Mouse (Mus musculus): ENCODE results near the gene Fndc5.

Fndc5 gene

DNA sequence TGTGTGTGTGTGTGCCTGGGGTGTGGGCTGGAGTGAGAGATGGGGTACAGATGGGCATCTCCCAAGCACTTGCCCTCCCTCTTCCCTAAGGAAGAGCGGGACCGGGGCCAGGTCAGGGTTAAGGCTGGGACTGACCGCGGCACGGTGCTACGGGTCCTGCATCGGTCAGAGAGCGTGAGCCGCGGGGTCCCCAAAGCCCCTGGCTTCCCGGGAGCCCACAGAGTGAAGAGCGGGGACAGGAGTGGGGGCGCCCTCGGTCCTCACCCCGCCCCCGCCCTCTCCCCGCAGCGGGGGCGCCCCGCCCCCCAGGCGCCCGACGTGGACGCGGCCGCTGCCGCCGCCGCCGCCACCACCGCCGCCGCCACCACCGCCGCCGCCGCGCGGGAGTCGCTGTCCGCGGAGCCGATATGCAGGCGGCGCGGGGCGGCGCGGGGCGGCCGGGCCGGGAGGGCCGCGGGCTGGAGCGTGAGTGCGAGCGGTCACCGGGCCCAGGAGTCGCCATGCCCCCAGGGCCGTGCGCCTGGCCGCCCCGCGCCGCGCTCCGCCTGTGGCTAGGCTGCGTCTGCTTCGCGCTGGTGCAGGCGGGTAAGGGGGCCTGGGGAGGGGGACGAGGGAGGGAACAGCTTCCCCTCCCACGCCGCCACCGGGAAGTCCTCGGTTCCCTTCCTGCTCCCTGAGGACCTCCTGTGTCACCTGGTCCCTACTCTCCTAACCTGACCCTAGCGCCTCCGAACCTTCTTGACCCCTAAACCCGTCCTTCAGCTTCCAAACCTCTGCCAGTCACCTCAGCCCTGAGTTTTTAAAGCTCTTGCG, at the start of gene Fndc5:
Gene Fndc5 (plus strand): TSS at position 421 of the 813 bp plus-strand sequence.
- DNase-seq: peak; percentile 53

DNA sequence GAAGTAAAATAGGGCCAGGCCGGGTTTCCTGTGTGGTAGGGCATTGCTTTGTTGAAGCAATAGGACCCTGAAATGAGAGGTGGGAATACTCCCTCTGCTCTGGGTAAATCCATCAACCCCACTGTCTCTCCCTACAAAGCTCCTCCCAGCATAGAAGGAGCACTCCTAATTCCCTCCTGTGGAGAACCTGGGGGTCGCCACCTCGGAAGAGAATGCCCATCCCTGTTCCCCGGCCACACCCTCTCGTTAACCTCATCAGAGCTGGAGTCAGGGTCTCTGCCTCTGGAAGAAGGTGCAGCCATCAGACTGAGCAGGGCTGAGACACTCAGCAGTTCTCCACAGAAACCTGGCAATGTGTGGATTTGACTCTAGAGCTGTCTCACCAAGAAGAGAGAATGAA, 48.9 kb upstream of the Fndc5 start:
- no peak for DNase-seq

DNA sequence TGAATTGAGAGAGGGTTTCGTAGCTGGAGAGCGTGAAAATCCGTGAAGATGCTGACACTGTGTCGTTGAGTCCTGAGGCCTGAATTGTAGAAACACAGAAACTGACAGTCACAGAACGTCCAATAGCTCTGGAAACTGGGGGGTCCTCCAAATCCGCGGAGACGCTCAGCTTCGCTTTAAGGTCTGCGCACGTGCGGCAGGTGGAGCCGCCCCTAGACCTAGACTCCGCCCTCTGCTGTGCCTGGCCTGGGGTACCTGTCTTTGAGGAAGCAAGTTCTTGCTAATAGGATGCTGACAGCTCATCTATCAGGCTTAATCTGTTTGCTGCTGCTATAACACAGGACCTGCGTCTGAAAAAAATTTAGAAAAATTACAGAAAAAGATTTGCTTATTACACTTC, 41.5 kb upstream of the Fndc5 start:
- no peak for DNase-seq

DNA sequence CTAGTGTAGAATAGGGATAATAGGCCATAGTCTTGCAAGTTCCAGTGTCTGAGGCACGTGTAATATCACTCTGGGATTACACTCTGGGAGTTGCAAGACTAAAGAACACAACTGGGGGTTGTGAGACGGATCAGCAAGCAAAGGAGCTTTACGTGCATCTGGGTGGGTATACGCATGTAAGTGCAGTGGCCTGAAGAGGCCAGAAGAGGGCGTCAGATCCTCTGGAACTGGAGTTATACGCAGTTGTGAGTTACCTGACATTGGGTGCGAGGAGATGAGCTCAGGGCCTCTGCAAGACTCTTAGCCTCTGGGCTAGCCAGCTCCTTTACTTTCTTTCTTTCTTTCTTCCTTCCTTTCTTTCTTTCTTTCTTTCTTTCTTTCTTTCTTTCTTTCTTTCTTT, 39.8 kb upstream of the Fndc5 start:
- DNase-seq: no peak

DNA sequence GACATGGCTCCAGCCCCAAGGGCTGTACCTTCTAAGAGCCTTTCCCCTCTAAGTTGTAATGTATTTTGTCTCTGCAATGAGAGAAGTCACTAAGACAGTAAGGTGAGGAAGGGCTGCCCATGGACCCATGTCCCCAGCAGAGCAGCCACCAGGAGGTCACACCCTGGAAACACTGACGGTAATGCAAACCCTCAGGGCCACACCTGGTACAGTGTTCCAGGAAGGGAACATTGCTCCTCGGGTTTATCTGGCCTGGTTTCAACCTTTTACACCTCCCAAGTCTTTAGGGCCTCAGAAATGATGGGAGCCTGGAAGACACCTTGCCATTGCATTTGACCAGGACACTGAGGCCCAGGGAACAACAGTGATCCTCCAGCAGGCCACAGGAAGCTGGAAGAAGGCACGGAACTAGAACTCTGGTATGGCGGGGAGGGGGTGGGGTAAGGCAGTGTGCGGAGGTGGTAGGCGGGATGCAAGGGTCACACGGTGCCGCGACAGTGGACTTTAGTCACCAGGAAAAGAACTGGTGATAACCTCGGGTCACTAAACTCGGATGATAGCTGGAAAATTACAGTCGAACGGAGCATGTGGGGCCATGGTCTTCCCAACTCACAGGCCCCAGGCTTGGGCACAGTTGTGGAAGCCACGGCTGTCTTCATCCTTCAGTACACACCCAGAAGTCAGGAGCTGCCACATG, 34.5 kb upstream of the Fndc5 start:
- DNase-seq: no peak

DNA sequence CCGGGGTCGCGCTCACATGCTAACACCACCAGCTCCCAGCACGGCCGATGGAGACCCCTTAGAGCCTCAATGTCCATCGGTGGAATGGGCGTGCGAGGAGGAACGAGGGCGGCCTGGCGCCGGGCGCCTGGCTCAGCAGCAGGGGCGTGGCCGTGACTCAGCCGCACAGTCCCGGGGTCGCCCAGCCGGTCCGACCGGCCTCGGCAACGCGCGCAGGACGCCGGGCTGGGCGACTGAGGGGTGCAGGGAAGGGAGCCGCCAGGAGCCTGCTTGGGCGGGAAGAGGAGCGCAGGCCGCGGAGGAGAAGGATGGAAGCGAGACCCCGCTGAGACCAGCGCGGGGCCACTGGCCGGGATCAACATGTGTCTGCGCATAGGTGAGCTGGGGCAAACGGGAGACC, 31.4 kb upstream of the Fndc5 start, which contains the start of gene Tmem54:
Gene Tmem54 (plus strand): TSS at position 193 of the 400 bp plus-strand sequence.
- peak; percentile 55 for DNase-seq

DNA sequence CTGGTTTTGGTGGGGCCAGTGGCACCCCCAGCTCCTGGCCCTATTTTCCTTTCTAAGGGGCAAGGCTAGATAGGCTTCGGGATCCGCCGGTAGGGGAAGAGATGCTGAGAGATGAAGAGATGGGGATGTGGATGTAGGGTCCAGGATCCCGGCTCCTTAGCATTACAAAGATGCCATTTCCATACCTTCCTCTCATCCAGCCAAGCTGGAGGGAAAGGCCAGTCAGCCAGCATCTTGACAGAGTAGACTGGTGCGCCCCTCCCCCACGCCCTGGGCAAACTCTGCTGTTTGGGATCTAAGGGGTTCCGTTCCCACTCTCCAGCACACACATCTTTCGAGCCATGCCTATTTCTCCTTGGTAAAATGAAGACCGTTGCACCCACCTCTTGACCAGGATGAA, 30.7 kb upstream of the Fndc5 start:
- no peak for DNase-seq

DNA sequence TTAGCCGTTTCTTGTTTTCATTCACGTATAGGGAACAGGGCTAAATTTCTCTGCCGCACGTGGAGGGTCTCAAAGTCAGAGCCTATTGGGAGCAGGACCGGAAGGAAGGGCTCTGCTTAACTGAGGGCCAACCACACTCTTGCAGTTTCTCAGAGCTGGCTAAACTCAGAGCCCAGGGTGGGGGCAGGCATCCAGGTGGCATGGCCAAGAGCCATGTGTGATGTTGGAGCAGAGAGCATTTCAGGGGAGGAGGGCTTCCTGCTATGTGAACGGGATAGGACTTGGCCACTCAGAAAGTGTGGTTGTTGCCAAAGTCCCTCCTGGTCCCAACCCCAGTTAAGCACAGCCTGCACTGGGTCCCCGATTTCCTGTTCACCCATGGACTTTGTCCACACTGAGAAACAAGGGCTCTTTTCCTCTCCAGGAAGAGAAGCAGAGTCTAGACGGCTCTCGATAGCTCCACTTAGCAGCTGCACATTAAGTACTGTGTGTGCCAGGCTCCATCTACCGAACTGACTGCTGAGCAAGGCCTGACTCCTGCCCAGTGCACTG, 29.4 kb upstream of the Fndc5 start:
- no peak for DNase-seq

DNA sequence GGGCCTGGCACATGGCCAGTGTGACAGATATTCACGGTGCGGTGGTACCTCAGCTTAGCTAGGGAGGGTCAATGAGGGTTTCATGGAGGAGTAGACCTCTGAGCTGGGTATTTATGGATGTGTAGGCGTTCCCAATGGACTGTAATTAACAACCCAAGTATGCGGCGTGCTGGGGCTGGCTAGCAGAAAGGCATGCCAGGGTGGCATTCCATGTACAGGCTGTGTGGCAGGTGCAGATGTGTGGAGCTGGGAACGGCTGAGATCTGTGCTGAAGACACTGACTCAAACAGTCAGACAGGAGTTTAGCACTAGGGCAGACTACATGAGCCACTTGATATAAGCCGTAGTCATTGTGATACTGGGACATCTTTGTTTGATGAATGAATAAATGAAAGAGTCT, 28.2 kb upstream of the Fndc5 start:
- DNase-seq: no peak

DNA sequence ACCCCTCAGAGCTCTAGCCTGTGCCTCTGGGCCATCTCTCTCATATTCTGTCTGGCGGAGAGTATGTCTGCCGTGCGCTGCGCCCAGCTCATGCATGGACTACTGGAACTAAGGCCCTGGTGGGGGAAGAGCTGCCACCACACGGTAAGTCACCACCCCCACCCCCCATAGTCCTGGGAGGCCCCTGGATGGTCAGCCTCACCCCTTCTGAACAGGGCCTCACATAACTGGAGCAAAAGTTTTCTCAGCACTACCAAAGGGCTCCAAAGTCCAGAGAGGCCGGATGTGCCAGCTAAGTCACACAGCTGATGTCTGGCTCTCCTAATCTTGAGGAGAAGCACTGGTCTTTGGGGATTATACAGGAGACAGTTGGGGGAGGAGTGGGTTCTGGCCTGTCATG, 26.0 kb upstream of the Fndc5 start:
- DNase-seq: no peak

DNA sequence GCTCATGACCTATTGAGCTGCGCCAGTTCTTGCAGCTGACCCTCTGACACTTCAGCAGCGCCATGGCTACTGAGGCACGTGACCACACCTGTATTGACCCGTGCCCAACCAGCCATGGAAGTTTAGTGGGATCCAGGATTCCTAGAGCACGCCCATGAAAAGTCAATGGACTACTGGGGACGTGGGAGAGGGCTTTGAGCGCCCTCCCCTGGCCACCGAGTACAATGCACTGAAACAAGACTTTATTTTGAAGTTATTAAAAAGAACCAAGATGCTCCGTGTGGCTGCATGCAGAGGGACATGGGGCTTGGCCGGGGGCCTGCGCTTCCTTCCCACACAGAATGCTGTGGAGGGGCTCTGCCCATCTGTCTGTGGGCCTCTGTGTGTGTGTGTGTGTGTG, 25.4 kb upstream of the Fndc5 start:
- DNase-seq: no peak

DNA sequence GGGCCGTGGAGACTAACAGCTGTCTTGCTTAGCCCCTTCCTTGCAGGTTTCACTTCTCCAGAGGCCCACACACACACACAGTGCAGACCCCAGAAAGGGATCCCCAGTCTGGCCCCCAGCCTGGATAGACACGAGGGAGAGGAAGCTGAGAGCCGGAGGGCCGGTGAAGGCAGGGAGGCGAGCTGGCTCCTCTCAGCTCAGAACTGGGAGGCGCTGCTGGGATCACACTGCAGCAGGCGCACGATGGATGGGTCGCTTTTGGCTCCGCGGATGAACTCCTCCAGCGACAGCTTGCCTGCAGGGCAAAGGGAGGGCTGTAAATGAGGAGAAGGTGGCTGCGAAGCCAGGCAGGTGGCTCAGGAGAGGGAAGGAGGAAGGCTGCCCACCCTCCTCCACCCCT, 24.6 kb upstream of the Fndc5 start:
- no peak for DNase-seq

DNA sequence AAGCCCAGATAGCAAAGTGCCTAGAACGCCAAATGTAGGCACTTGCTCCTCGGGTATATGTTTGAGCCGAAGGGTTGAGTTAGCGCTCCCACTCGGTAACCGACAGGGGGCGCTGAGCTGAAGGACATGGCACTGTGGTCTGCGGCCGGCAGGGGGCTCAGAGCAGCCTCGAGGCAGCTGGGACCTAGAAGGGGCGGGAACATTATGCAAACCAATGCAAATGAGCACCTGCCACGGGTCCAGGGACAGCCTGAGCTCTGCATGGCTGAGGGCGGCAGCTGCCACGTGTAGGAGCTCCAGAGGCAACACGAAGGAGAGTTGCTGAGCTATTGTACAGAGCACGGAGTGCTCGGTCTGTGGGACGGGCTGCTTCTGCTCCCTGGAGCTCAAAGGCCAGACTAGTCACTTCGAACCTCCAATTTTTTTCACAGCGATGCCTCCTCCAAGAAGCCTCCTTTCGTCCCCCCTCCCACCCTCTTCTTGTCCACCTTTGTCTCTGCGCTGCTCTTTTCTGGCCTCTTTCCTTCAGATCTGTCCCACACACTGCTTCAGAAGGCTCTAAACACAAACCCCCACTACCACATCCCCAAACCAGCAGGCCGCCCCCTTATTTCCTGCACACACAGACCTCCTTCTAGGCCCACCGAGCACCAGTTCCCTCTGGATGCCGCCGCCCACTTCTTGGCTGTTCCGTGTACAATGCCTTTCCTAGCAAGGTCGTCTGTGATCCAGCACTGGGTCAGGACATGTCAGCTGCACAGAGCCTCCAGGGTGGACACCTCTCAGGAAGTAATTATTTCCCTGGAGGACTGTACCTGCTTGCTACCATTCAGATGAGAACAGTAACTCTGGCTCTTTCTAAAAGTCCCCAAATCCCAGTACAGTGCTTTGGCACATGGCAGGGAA, 23.5 kb upstream of the Fndc5 start:
- DNase-seq: peak; percentile 85

DNA sequence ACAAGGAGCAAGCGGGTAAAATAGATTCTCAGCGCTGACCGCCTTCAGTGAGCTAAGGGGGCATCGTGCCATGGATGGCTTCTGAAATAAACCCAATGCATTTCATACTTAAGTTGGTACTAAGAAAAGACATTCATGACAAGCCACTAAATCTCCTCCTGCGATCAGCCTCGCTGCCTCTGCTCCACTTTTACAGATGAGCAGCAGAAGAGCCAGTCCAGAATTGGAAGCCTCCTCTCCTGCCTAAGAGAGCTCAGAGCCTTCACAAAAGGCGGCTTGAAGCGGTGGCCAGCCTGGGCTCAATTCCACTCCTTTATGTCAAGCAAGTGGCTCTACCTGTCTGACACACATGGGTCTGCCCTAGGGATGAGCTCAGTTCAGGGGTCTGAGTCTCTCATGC, 20.1 kb upstream of the Fndc5 start:
- no peak for DNase-seq

DNA sequence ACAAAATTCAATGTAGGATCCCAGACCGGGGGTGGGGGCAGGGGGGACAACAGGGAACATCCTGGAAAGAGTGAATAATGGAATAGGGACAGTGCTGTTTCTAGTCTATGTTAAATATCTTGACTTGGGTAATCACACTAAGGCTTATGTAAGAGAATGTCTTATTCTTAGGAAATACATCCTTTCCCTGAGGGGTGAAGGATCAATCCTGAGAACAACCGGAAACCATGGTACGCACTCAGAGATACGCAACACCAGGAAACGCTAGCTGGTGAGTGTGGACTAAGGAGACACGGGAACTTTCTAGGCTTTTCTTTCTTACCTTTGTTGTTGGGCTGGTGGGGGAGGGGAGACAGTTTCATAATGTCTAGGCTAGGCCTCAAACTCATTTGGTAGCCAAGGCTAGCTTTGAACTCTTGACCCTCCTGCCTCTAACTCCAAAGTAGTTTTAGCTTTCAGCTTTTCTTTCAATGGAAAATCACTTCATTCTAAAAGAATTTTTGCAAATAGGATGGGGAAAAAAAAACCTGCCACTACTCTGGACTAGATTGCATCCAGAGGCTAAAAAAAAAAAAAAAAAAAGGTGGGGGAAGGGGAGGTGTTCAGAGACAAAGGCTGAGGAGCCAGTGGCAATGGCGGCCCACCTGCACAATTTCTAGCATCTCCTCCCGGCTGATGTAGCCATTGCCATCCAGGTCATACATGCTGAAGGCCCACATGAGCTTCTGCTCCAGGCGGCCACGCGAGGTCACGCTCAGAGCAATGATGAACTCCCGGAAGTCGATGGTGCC, 18.9 kb upstream of the Fndc5 start:
- DNase-seq: no peak

DNA sequence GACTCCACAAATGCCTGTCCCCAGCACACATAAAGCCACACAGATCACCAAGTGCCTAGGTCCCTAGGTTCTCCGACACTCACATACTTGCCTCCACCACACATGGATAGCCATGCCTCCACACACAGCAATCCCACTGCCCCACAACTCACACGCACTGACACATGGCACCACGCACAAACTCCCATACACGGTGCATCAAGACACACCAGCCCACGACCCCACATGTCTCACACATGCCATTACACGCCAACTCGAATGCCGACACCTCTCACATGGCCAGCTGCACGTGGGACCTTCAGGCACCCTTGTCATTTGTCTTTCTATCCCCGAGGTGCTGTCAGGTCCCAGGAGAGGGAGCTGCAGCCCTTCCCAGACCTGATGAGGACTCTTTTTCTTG, 17.1 kb upstream of the Fndc5 start:
- DNase-seq: no peak

DNA sequence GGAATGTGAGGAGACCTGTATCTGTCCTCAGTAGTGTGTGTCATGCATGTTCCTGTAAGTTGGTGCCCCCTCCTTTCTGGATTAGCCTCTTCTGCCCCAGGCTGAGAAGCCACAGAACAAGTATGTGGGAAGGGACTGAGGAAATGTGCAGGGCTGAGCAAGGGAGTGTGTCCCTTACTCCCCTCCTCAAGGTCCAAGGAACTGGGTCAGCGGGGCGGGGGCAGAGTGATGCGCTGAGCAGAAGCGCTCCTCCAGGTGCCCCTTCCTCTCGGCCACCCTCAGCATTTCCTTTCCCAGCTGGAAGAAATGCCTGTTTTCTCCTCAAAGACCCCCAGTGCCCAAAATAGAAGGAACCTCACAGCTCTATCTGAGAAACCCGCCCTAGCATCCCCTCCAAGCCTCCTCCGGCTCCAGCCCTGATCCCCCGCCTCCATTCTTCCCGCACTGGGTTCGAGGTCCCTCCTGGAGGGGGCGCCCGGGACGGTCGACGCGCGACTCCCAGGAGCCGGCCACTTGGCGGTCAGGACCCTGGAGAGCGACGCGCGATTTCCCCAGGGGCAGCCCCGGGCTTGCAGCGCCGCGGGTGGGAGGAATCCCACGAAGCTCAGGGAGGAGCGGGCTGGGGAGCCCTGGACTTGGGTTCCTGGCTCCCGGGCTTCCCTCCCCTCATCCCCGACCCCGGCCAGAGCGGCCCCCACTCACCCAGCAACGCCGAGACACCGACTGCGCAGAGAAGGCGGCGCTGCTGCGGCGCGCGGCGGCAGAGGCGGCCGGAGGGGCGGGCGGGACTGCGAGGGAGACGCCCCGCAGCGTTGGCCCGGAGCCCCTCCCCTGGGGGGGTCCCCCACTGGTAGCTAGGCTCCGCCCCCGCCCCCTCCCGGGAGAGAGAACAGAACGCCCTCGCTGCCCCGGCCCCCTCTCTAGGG, 16.0 kb upstream of the Fndc5 start:
- peak; percentile 89 for DNase-seq

DNA sequence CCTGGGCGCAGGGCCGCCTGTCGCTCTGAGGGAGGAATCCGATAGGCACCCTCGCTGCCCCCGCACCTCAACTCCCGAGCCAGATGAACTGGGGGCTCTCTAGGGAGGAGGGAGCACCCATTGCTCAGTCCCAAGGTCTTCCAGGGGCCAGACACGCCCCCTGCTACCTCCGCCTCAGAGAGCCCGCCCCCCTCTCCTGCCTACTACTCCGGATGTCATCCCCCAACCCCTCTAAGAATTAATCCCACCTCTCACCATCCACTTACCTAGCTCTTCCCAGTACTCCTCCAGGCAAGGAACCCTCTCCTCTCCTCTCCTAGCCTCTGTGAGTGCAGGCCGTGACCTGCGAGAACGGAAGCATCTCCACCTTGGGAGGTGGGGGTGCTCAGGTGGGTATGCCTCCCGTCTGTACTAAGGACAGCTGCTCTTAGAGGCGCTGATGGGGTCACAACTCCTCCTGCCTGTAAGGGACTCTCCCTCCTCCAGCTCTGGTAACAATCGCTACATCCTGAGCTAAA, 15.2 kb upstream of the Fndc5 start, which contains the start of gene Hpca:
Gene Hpca (minus strand): TSS at position 468 of the 518 bp plus-strand sequence.
- DNase-seq: no peak

DNA sequence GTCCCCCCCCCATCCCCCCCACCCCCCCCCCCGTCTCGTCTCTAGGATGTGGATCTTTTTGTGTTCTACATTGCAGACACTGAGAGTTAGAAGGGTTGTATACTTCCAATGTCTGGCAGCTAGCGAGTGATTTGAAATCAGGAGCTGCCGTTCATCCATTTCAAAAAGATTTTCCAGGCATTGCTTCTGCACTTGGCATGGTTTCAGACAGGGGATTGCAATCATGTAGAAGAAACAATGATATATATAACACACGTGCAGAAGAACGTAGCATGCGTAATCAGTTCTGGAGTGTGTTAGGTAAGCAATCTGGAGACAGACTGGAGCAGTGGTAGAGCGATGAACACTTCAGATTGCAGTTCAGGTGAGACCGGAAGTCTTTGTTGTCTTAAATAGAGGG, 14.7 kb upstream of the Fndc5 start:
- DNase-seq: no peak

DNA sequence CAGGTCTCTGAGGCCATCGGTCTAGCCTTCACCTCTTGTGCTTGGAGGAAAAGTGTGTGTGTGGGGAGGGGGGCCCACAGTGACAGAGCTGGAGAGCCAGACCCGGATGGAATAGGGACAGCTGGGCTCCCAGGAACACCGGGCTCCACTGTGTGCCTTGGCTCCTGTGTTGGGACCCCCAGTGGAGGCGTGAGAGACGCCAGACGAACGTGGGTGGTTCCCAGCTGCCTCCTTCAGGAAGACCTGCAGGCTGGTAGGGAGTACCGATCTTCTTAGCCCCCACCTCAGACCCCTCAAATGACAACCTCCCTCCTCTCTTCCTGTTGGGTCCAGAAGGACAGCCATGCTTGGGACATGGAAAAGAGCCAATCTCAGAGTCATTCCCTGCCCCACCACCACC, 14.1 kb upstream of the Fndc5 start:
- no peak for DNase-seq

DNA sequence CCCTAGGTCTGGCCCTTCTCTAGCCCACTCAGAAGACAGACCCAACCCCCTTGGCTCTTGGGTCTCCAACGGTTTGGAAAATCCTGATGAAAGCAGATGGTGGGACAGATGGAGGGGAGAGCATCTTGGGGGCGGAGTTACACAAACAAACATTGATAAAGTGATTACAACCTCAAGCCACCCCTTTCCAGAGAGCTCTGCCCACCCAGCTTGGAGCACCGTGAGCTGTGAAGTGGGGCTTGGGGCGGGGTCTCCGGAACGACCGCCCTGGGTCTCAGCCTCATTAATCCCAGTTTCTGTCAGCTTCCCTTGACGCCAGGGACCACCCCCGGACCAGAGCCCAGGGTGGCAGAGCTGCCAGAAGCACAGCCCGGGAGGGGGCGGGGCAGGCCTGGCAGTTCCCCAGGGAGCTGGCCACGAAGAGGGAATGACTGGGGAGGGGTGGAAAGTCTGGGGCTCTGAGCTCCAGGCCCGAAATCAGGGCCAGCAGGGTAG, 12.1 kb upstream of the Fndc5 start:
- no peak for DNase-seq
